In genomic region chr6:4740511-4740910, GRCm38 (mm10) we compare ENCODE assay signal across 10 mouse cellular contexts. TPM values are rescaled to one million over a fixed set of nuclear protein-coding genes. Genes with fewer than 3 reads are reported as not detected.
A peak's percentile ranks its signal among the peaks of the same experiment; 100 is the strongest.
DNase-seq lines count a peak whose midpoint lies in the region; ATAC-seq lines count a peak whose summit lies in the region.
"Had no signal": no experiment of that assay in that cellular context is flagged by ENCODE, and none has a peak within 500 bp of the region (broad histone marks: within the 10 kb centered on the region; RNA-seq: fewer than 3 reads in every experiment).

No protein-coding gene starts in this region.

- no peaks in the 10 kb centered on the region for H3K36me3 ChIP-seq in forebrain, embryonic 14.5 days (ENCODE audit: control insufficient read depth, insufficient read depth, low read length)
- H3K36me3 ChIP-seq in hindbrain, embryonic 12.5 days: no peaks in the 10 kb centered on the region
- H3K36me3 ChIP-seq in lung, embryonic 16.5 days (ENCODE audit: control insufficient read depth, insufficient read depth, low read length): no peaks in the 10 kb centered on the region
- H3K36me3 ChIP-seq: embryonic facial prominence, embryonic 12.5 days; liver, embryonic 15.5 days had no signal

- H3K4me2 ChIP-seq in forebrain, embryonic 14.5 days (ENCODE audit: low read length): peak overlapping the region; percentile 32
- 0 out of 2 replicates have a peak overlapping the region, but pooled peaks have one; percentile 13 for H3K4me2 ChIP-seq in hindbrain, embryonic 12.5 days (replicated peaks)
- no peak overlapping the region for H3K4me2 ChIP-seq in lung, embryonic 16.5 days (ENCODE audit: low read depth, low read length)
- H3K4me2 ChIP-seq: embryonic facial prominence, embryonic 12.5 days; liver, embryonic 15.5 days had no signal

- WGBS in forebrain, embryonic 14.5 days: 4% methylated on average over 6 of the region's 6 CpGs
- WGBS in hindbrain, embryonic 12.5 days: 19% methylated on average over 6 of the region's 6 CpGs
- 13% methylated on average over 6 of the region's 6 CpGs for WGBS in lung, embryonic 16.5 days

- no peak overlapping the region for H3K9ac ChIP-seq in forebrain, embryonic 14.5 days (ENCODE audit: low read length)
- H3K9ac ChIP-seq in hindbrain, embryonic 12.5 days: no peak overlapping the region
- H3K9ac ChIP-seq in lung, embryonic 16.5 days (ENCODE audit: low read length): no peak overlapping the region
- H3K9ac ChIP-seq: embryonic facial prominence, embryonic 12.5 days; liver, embryonic 15.5 days had no signal

- H3K27ac ChIP-seq in forebrain, embryonic 14.5 days (ENCODE audit: low read depth, low read length): peak overlapping the region; percentile 27; the same call in 1 of the 2 replicates
- no peak overlapping the region; the same call in 1 of the 2 replicates for H3K27ac ChIP-seq in hindbrain, embryonic 12.5 days
- no peak overlapping the region for H3K27ac ChIP-seq in lung, embryonic 16.5 days (ENCODE audit: low read length)
- H3K27ac ChIP-seq: embryonic facial prominence, embryonic 12.5 days; liver, embryonic 15.5 days had no signal

- intact Hi-C loops in heart, postnatal 25 days (cut with DNase I): no loop called here

- DNase-seq in heart, adult 18-20 months: peak; percentile 66 to 70
- no peak for DNase-seq in heart, postnatal 25 days (ENCODE audit: low spot score)
- DNase-seq in brain, adult 2 months (ENCODE audit: low read depth, low spot score): peak; percentile 74
- DNase-seq in forebrain, embryonic 14.5 days (ENCODE audit: low spot score): peak; percentile 92
- no peak for DNase-seq in thymus, postnatal 36 days
- no peak for DNase-seq in spleen, adult 18-20 months

- peaks cover 43% of the 10 kb centered on the region for H3K4me1 ChIP-seq in forebrain, embryonic 14.5 days (ENCODE audit: control insufficient read depth, insufficient read depth, low read length)
- H3K4me1 ChIP-seq in hindbrain, embryonic 12.5 days: peaks cover 40% of the 10 kb centered on the region
- H3K4me1 ChIP-seq in lung, embryonic 16.5 days (replicated peaks; ENCODE audit: control insufficient read depth, insufficient read depth, low read length): peaks cover 12% of the 10 kb centered on the region
- H3K4me1 ChIP-seq: liver, embryonic 15.5 days had no signal

- H3K27me3 ChIP-seq in forebrain, embryonic 14.5 days (replicated peaks; ENCODE audit: control insufficient read depth, insufficient read depth, low read length): no peaks in the 10 kb centered on the region
- no peaks in the 10 kb centered on the region for H3K27me3 ChIP-seq in hindbrain, embryonic 12.5 days
- H3K27me3 ChIP-seq in lung, embryonic 16.5 days (ENCODE audit: control insufficient read depth, insufficient read depth, low read depth, low read length): no peaks in the 10 kb centered on the region
- H3K27me3 ChIP-seq: embryonic facial prominence, embryonic 12.5 days; liver, embryonic 15.5 days had no signal

- H3K9me3 ChIP-seq in forebrain, embryonic 14.5 days (replicated peaks; ENCODE audit: control insufficient read depth, low read length): no peaks in the 10 kb centered on the region
- H3K9me3 ChIP-seq in hindbrain, embryonic 12.5 days (replicated peaks): no peaks in the 10 kb centered on the region
- H3K9me3 ChIP-seq in lung, embryonic 16.5 days (ENCODE audit: control insufficient read depth, low read length): no peaks in the 10 kb centered on the region
- H3K9me3 ChIP-seq: embryonic facial prominence, embryonic 12.5 days; liver, embryonic 15.5 days had no signal

- peak; percentile 40 for ATAC-seq in forebrain, embryonic 14.5 days
- no peak; the same call in 1 of the 2 replicates for ATAC-seq in hindbrain, embryonic 12.5 days (ENCODE audit: low FRiP score)
- peak; percentile 65; the same call in 1 of the 2 replicates for ATAC-seq in lung, embryonic 16.5 days (ENCODE audit: low read depth)

- H3K4me3 ChIP-seq in forebrain, embryonic 14.5 days (ENCODE audit: low read depth, low read length): no peak overlapping the region
- no peak overlapping the region for H3K4me3 ChIP-seq in hindbrain, embryonic 12.5 days
- no peak overlapping the region for H3K4me3 ChIP-seq in lung, embryonic 16.5 days (ENCODE audit: low read length)
- H3K4me3 ChIP-seq: embryonic facial prominence, embryonic 12.5 days; liver, embryonic 15.5 days had no signal

RNA-seq across cellular contexts. Expression of gene Sgce, which starts 6.5 kb away (rescaled TPM):
- total RNA-seq in heart, adult 18-20 months (2021): 10 to 100 TPM; 16.5 to 19.4 TPM
- total RNA-seq in heart, postnatal 25 days (2021): 10 to 100 TPM; 19.4 to 22.7 TPM
- polyA plus RNA-seq in forebrain, embryonic 14.5 days (2014; fragmentation: Nextera tagmentation; extraction: Ambion mirVana): 48.0 and 48.3 TPM in 2 replicates
- 69.2 and 71.7 TPM in 2 replicates for polyA plus RNA-seq in hindbrain, embryonic 12.5 days (2016; fragmentation: Nextera tagmentation; extraction: Ambion mirVana)
- polyA plus RNA-seq in lung, embryonic 16.5 days (2015; fragmentation: Nextera tagmentation; extraction: Ambion mirVana): 75.6 and 78.0 TPM in 2 replicates

RNA-seq across cellular contexts. Expression of gene Peg10, which starts 6.6 kb away (rescaled TPM):
- 1 to 10 TPM; 1.1 to 1.3 TPM for total RNA-seq in heart, adult 18-20 months (2021)
- total RNA-seq in heart, postnatal 25 days (2021): 1 to 10 TPM; 1.2 TPM
- 9.3 and 9.8 TPM in 2 replicates for polyA plus RNA-seq in forebrain, embryonic 14.5 days (2014; fragmentation: Nextera tagmentation; extraction: Ambion mirVana)
- polyA plus RNA-seq in hindbrain, embryonic 12.5 days (2016; fragmentation: Nextera tagmentation; extraction: Ambion mirVana): 8.5 and 12.5 TPM in 2 replicates
- polyA plus RNA-seq in lung, embryonic 16.5 days (2015; fragmentation: Nextera tagmentation; extraction: Ambion mirVana): 1.6 and 1.9 TPM in 2 replicates

Comparison
In these comparisons a context has a peak if more than half of its experiments do, and no peak if none do; other contexts are left out.
1. DNase-seq: peak in heart, adult 18-20 months (2 of 2), brain, adult 2 months (single experiment) and forebrain, embryonic 14.5 days (single experiment); none in heart, postnatal 25 days (single experiment), thymus, postnatal 36 days (0 of 2) and spleen, adult 18-20 months (0 of 2).